Mouse (Mus musculus) lung, embryonic 16.5 days (tissue): ENCODE results near the gene Mip. TPM values are rescaled to one million over a fixed set of nuclear protein-coding genes. Genes with fewer than 3 reads are reported as not detected.

Experiments
- ATAC-seq: fragments of 200-750 bp; cut with Nextera tagmentation; 2 replicates; pipeline ENCODE4 v1.8.0; 2017; ENCODE audit warnings: low read depth, mild to moderate bottlenecking, moderate library complexity
- H3K27ac ChIP-seq: fragments of 300-500 bp; sonication (generic); 2 replicates; pipeline ENCODE4 v1.5.1; 2014; ENCODE audit warnings: mild to moderate bottlenecking, control low read depth, low read length
- H3K27me3 ChIP-seq: fragments of 300-500 bp; sonication (generic); 2 replicates; pipeline ENCODE4 v1.6.1; 2014; ENCODE audit warnings: low read depth, low read length, mixed read lengths; ENCODE audit not compliant: control insufficient read depth, insufficient read depth
- H3K36me3 ChIP-seq: fragments of 300-500 bp; sonication (generic); 2 replicates; pipeline ENCODE4 v1.6.1; 2014; ENCODE audit warnings: low read length; ENCODE audit not compliant: control insufficient read depth, insufficient read depth
- H3K4me1 ChIP-seq: fragments of 300-500 bp; sonication (generic); replicated peaks from 2 replicates; pipeline ENCODE4 v1.6.1; 2014; ENCODE audit warnings: low read length, mixed read lengths; ENCODE audit not compliant: control insufficient read depth, insufficient read depth
- H3K4me2 ChIP-seq: fragments of 300-500 bp; sonication (generic); 2 replicates; pipeline ENCODE4 v1.6.1; 2014; ENCODE audit warnings: low read depth, low read length, control low read depth
- H3K4me3 ChIP-seq: fragments of 300-500 bp; sonication (generic); 2 replicates; pipeline ENCODE4 v1.5.1; 2014; ENCODE audit warnings: mild to moderate bottlenecking, low read length, control low read depth
- H3K9ac ChIP-seq: fragments of 300-500 bp; sonication (generic); 2 replicates; pipeline ENCODE4 v1.6.1; 2014; ENCODE audit warnings: low read length, control low read depth
- H3K9me3 ChIP-seq: fragments of 300-500 bp; sonication (generic); 2 replicates; pipeline ENCODE4 v1.6.1; 2016; ENCODE audit warnings: low read length; ENCODE audit not compliant: control insufficient read depth
- WGBS: fragments of 180-500 bp; shearing (Covaris S2); extraction: QIAGEN DNeasy Blood & Tissue Kit; methylation state at CpG from one replicate; pipeline ENCODE4 v1.1.7; 2014; 5-methylcytosine and 5-hydroxymethylcytosine counted together
- polyA plus RNA-seq: library from polyadenylated mRNA; unstranded; fragments of >200 nt; fragmentation: Nextera tagmentation; extraction: Ambion mirVana; gene quantifications from 2 replicates; pipeline ENCODE4 v1.2.1, GENCODE M21; 2015

Gene Mip
- not detected in 2 replicates for polyA plus RNA-seq

GRCm38 (mm10) chr10:128225538-128225937 is at the start of gene Mip:
Gene Mip (plus strand): TSS chr10:128225838.
- no peak for ATAC-seq
- Histone ChIP-seq H3K4me3 (no peak within 1 kb of the TSS), H3K9ac (peak within 1 kb of the TSS; percentile 27; the same call in 1 of the 2 replicates), H3K27ac (no peak within 1 kb of the TSS), H3K36me3 (no peaks in the 10 kb centered on the region), H3K9me3 (no peaks in the 10 kb centered on the region), H3K27me3 (no peaks in the 10 kb centered on the region), H3K4me1 (no peaks in the 10 kb centered on the region), H3K4me2 (no peak within 1 kb of the TSS)
- 54% methylated on average over 4 of the region's 4 CpGs for WGBS

GRCm38 (mm10) chr10:128175996-128176755 is 49.5 kb upstream of the Mip start:
- Histone ChIP-seq H3K36me3 (no peaks in the 10 kb centered on the region), H3K9me3 (no peaks in the 10 kb centered on the region)

GRCm38 (mm10) chr10:128177316-128177715 is 48.3 kb upstream of the Mip start:
- WGBS = 88% methylated on average over 4 of the region's 4 CpGs
- no peaks in the 10 kb centered on the region for H3K36me3 ChIP-seq
- H3K27ac ChIP-seq = no peak overlapping the region

More at GRCm38 (mm10) chr10:128175996-128176755, 49.5 kb upstream of the Mip start:
- peak; percentile 95 for ATAC-seq
- Histone ChIP-seq H3K27ac (peak overlapping the region; percentile 96), H3K27me3 (no peaks in the 10 kb centered on the region), H3K4me1 (peaks cover 22% of the 10 kb centered on the region), H3K4me2 (peak overlapping the region; percentile 64), H3K9ac (peak overlapping the region; percentile 74), H3K4me3 (peak overlapping the region; percentile 67)
- WGBS = under 1% methylated on average over 17 of the region's 17 CpGs

GRCm38 (mm10) chr10:128179989-128180388 is 45.6 kb upstream of the Mip start, which contains the start of gene Rbms2:
Gene Rbms2 (minus strand): TSS chr10:128180297.
- Histone ChIP-seq H3K9me3 (no peaks in the 10 kb centered on the region), H3K27ac (peak within 1 kb of the TSS; percentile 76), H3K4me3 (peak within 1 kb of the TSS; percentile 35), H3K9ac (peak within 1 kb of the TSS; percentile 53), H3K4me2 (peak within 1 kb of the TSS; percentile 44), H3K4me1 (peaks cover 14% of the 10 kb centered on the region), H3K36me3 (no peaks in the 10 kb centered on the region), H3K27me3 (no peaks in the 10 kb centered on the region)
- 2% methylated on average over 6 of the region's 6 CpGs for WGBS
- peak; percentile 42 for ATAC-seq

More at GRCm38 (mm10) chr10:128177316-128177715, 48.3 kb upstream of the Mip start:
- H3K4me2 ChIP-seq = no peak overlapping the region
- no peak overlapping the region for H3K4me3 ChIP-seq
- H3K27me3 ChIP-seq = no peaks in the 10 kb centered on the region
- H3K9me3 ChIP-seq = no peaks in the 10 kb centered on the region
- no peak for ATAC-seq
- H3K4me1 ChIP-seq = peaks cover 22% of the 10 kb centered on the region
- no peak overlapping the region for H3K9ac ChIP-seq

GRCm38 (mm10) chr10:128184296-128184695 is 41.3 kb upstream of the Mip start:
- Histone ChIP-seq H3K27ac (no peak overlapping the region), H3K4me3 (no peak overlapping the region), H3K36me3 (no peaks in the 10 kb centered on the region), H3K9ac (no peak overlapping the region), H3K9me3 (no peaks in the 10 kb centered on the region), H3K4me2 (no peak overlapping the region), H3K27me3 (no peaks in the 10 kb centered on the region), H3K4me1 (peaks cover 2% of the 10 kb centered on the region; the same call in 1 of the 2 replicates)
- WGBS = 70% methylated on average over 2 of the region's 2 CpGs
- ATAC-seq = no peak

GRCm38 (mm10) chr10:128185277-128185940 is 40.2 kb upstream of the Mip start:
- H3K27me3 ChIP-seq = no peaks in the 10 kb centered on the region
- H3K4me1 ChIP-seq = no peaks in the 10 kb centered on the region
- H3K4me3 ChIP-seq = no peak overlapping the region
- H3K36me3 ChIP-seq = no peaks in the 10 kb centered on the region
- WGBS = 59% methylated on average over 6 of the region's 6 CpGs
- no peak overlapping the region for H3K4me2 ChIP-seq
- ATAC-seq = peak; percentile 42; the same call in 1 of the 2 replicates
- no peak overlapping the region for H3K27ac ChIP-seq
- H3K9ac ChIP-seq = no peak overlapping the region
- no peaks in the 10 kb centered on the region for H3K9me3 ChIP-seq

- Histone ChIP-seq H3K36me3 (no peaks in the 10 kb centered on the region), H3K27me3 (no peaks in the 10 kb centered on the region), H3K4me1 (no peaks in the 10 kb centered on the region), H3K9ac (no peak overlapping the region), H3K4me2 (no peak overlapping the region), H3K9me3 (no peaks in the 10 kb centered on the region), H3K27ac (no peak overlapping the region), H3K4me3 (no peak overlapping the region)
- ATAC-seq = peak; percentile 41
- 38% methylated on average over 2 of the region's 2 CpGs for WGBS
Observed at GRCm38 (mm10) chr10:128185959-128186358, 39.7 kb upstream of the Mip start.

- Histone ChIP-seq H3K27ac (no peak overlapping the region), H3K27me3 (no peaks in the 10 kb centered on the region), H3K4me2 (no peak overlapping the region), H3K4me1 (no peaks in the 10 kb centered on the region), H3K9me3 (no peaks in the 10 kb centered on the region), H3K36me3 (no peaks in the 10 kb centered on the region), H3K9ac (no peak overlapping the region), H3K4me3 (no peak overlapping the region)
- no peak for ATAC-seq
- WGBS = 58% methylated on average over 5 of the region's 5 CpGs
Observed at GRCm38 (mm10) chr10:128187181-128187605, 38.4 kb upstream of the Mip start.

GRCm38 (mm10) chr10:128188242-128188877 is 37.3 kb upstream of the Mip start:
- WGBS = 51% methylated on average over 2 of the region's 2 CpGs
- no peaks in the 10 kb centered on the region for H3K36me3 ChIP-seq
- no peak for ATAC-seq
- H3K9ac ChIP-seq = no peak overlapping the region
- H3K4me1 ChIP-seq = no peaks in the 10 kb centered on the region
- no peaks in the 10 kb centered on the region for H3K27me3 ChIP-seq
- no peak overlapping the region for H3K27ac ChIP-seq
- no peak overlapping the region for H3K4me2 ChIP-seq
- no peaks in the 10 kb centered on the region for H3K9me3 ChIP-seq
- no peak overlapping the region for H3K4me3 ChIP-seq
